Mouse (Mus musculus) right cerebral cortex, postnatal 10 days (tissue): Measurements from ENCODE around the gene Krt32.

Experiments
- DNase-seq, 2 experiments: peaks; one replicate each; pipeline ENCODE4 v3.0.0; 2021; ENCODE audit warnings: low spot score in 2 of 2

The Krt32 gene

DNA sequence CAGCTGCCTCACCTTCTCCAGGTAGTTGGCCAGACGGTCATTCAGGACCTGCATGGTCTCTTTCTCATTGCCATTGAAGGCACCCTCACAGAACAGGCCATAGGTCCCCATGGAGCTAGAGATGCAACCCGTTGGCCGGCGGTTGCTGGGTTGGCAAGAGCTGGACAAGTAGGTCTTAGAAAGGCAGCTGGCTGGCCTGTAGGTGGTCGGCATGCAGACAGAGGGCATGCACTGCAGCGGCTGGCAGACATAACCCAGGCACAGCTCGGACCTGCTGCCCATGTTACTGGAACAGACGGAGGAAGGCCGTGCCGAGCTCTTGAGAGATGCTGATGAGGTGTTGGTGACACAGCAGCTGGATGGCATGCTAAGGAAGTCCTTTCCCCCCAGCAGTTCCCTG is at the start of gene Krt32:
Gene Krt32, minus strand, starts transcription at position 366 of the 400 bp plus-strand sequence.
- DNase-seq, result no peak

DNA sequence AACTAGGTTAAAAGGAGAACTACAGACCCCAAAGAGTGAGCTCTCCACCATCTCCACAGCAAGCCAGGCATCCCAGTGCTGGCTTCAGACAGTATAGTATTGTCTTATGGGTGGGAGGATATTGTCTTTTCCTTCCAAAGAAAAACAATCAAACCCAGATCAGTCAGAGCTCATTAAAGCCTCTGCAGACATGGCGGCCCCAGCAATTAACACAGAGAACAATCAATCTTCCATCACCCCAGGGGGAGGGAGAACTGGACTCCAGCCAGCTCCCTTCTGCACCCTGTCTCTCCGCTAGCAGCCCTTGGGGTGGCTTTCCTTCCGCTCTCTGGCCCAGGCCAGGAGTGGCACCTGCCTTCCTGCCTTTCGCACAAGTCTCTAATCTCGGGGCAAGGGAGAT is 49.7 kb upstream of the Krt32 start:
- DNase-seq, result peak in 1 of 2 experiments; percentile 32

DNA sequence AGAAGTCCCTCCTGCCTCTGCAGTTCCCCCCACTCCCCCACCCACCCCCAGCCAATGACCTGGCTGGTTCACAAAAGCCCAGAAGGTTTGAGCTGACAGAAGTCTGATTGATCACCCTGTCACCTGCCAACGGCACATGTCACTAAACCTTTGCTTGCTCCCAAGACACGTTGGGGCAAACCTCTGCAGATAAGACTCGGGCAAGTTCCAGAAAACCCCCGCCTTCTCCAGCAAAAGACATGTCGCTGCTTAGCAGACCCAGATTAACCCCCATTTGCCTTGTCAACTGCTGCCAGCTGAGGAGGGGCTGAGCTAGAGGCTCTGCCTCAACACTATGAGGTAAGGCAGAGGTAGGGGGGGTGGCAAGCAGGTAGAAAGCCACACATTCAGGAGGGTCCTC is 48.5 kb upstream of the Krt32 start:
- no peak for DNase-seq

DNA sequence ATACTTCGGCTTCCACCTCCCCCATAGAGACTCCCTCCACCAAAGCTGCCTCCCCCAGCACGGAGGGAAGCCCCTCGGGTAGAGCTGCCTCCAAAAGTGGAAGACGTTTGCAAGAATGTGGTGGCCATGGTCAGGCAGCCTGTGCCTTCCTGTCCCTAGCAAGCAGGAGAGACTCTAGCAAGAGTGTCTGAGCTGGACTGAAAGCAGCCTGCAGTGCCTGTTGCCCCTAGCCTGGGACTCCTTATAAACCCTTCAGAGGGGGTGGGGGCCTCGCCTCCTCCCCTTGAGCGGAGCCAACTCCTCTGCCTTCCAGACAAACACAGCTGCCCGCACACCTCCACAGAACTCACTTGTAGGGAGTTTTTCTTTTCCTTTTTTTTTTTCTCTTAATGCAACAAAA is 47.7 kb upstream of the Krt32 start, which contains the start of gene Krt15:
Gene Krt15, minus strand, starts transcription at position 198 of the 400 bp plus-strand sequence.
- DNase-seq, result no peak

DNA sequence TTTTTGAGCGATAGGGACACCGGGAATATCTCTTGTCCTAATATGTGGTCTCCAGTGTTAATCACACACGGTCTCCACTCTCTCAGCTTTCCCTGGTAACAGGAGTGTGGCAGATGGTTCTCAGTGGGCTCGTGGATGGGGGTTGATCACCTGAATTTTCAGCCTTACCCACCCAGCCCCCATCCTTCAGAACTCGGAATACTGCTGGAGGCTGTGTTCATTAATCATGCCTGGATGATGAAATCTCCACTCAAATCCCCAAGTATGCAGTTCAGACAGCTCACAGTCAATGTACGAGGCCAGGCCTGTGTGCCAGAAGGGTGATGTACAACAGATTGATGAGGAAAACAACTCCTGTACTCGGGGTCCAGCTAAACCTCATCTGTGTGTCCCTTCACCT is 36.9 kb upstream of the Krt32 start:
- DNase-seq, result no peak

DNA sequence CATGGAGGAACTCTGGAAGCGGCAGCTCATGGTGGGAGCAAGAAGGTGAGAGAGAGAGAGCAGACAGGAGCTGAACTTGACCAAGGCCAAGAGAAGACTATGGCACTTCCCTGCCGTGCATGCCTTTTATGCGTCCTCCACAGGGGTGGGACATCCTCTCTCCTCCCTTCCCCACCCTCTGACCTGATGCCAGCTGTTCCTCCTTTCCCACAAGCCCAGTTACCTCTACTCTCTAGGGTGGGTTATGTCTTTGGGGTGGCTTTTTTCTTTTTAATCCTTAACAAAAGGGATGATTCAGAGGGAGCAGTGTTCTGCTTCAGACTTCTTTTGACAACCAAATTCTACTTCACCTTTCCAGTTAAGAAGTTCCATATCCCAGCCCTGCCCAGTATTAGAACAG is 33.4 kb upstream of the Krt32 start, which contains the start of gene Krt13:
Gene Krt13, minus strand, starts transcription at position 101 of the 400 bp plus-strand sequence.
- DNase-seq, result no peak

DNA sequence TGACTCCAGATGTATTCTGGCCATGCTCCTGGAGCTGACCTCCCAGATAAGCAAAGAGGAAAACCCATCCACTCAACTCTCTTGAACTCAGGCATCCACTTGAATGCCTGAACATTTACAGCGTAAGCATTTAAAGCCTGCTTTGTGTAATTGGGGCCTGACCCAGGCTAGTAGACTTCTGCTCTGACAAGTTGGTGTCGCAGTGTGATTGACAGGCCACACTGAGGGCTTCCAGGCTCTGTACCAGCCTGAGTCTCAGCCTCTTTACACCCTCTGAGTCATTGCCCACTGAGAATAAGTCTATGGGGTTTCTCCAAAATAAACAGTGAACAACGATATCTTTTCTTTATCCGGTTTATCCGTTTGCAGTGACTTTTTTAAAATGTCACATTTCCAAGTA is 32.3 kb upstream of the Krt32 start:
- DNase-seq, result no peak

DNA sequence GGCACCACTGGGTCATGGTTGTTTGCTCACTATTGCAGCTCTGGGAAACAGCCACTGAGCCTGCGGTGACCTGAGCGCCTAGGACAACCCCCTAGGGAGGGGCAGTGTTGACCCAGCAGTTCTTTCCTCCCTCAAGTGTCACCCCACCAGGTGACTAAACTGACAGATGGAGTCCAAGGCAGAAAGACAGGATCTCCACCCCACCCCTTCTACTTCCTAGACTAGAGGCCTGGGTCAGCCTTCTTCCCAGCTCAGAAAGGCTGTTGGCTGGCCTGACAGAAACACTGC is 25.7 kb upstream of the Krt32 start:
- DNase-seq, result no peak

DNA sequence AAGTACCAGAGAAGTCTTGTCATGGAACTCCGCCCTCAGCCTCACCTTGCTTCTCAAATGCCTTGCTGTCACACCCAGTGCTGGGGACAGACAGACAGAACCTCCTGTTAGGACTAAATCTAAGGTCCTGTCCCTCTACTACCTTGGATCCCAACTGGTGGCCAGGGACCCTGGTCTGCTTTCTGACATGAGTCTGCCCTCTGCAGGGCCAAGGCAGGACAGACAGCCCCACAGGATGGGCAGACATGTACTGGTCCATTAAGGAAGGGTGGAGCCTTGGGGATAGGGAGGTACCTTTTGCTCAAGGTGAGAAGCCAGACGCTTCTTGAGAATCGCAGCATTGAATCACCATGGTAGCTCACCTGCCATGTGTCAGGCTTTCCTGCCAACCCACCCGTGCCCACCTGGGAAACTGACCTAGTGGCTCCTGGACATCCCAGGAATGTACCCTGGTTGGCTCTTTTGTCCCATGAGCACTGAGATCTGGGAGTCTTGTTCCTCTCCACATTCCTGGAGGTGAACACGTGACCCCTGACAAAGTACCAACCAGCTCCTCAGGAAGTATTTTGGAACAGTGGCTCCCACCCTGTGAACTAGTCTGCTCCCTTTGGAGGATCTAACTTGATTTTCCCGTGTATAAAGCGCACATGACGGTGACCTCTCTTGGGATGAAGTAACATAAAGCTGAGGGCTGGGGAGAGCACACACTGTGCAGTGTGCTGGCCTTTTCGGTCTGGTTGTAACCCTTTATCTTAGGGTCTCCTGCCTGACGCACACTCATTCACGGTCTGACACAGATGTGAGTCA is 25.1 kb upstream of the Krt32 start:
- no peak for DNase-seq

DNA sequence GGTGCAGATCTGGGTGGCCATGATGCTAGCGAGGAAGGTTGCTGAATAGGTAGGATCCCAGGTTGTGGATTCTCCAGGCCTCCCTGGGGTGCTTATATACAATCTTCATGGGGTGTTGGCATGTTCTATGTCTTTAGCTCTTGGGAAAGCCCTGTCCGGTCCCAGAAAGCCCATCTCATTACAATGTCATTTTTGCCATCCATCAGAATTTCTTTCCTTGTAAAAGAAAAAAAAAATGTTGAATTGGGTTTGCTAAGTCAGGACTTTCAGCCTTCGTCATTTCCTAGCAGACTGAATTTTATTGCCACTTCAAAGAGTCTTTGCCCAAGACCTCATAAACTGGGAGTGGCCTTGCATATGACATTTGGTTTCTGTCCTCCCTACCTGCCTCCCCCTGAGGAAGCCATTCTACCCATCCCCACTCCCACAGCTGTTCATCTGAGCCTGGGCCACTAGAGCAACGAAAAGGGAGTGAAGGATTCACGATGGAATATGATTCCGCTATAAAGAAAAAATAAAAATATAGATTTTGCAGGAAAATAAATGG is 17.6 kb upstream of the Krt32 start, which contains the start of gene Krt36:
Gene Krt36, minus strand, starts transcription at position 51 of the 547 bp plus-strand sequence.
- no peak for DNase-seq

DNA sequence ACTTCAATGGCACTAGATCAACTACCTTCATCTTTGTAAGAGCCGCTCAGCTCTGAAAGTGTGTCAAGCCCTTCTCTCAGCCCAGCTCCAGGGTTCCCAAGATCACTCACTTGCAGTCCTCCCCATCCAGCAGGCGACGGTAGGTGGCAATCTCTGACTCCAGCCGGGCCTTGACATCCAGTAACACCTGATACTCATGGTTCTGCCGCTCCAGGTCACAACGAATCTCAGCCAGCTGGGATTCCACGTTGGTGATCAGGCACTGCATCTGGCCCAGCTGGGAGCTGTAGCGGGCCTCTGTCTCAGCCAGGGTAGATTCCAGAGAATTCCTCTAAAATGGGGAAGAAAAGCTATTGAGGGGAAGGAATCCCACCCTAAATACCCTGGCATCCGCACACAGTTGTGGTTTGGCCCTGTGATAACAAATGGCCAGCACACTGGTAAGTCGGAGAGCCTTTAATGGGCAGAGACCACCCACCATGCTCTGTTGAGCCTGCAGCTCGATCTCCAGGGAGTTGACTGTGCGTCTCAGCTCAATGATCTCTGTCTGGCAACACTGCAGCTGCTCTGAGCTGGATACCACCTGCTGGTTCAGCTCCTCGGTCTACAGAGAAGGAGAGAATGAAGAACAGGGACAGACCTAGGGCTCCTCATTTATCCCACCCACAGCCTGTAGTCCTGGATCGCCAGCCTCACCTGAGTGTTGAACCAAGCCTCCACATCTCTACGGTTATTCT is 14.8 kb upstream of the Krt32 start:
- no peak for DNase-seq

DNA sequence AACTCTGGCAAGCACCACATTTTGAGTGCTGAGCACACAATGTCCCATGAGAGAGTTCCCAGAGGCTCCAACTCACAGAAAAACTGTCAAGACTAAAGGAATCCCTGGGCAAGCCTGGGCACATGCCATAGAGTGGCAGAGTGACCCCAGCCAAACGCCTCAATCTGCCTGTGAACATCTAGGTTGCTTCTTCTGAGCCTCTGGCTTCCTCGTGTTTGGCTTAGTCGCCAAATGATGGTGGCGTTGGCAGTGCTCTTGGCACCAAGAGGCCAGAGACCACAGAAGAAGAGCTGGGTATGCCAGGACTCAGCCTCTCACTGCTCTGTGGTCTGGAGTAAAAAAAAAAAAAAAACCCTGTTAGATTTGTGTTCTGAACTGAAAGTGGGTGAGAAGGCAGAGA is 12.4 kb upstream of the Krt32 start:
- DNase-seq, result peak in 1 of 2 experiments; percentile 28

DNA sequence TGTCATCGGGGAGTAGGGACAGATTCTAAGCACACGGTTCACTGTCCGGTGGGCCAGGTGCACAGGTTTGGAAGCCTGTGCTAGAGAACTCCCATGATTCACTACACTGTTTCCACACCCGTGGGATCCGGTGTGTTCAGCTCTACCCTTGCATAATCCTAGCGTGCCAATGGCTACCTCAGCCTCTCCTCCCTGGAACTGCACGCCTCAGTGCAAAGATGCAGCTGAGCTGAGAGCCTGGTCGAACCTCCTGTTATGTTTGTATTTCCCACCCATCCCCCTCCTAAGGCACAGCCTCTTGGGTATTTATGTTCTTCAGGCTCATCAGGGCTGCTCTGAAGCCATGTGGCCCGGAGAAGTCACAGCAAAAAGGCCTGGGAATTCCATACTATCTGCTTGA is 9.8 kb upstream of the Krt32 start:
- DNase-seq, result no peak

DNA sequence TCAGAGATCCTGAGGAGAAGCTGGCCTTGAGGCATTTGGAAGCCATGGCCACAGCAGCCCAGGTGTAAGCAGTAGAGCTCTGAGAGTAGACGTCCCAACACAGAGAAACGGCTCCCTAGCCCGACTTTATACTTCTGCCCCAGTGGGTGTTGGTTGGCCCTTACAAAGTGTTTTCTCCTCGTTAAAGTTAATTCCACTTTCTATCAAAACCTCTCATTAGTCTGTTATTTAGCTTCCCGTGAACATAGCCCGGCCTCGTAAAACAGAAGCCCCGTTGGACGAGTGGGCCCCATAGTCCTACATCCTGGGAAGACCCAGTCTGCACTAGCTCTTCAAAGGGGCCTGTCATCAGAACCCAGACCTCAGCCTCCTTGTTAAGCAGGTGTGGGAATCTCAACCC is 8.1 kb upstream of the Krt32 start, which contains the start of gene Krt35:
Gene Krt35, minus strand, starts transcription at position 101 of the 400 bp plus-strand sequence.
- DNase-seq, result no peak

DNA sequence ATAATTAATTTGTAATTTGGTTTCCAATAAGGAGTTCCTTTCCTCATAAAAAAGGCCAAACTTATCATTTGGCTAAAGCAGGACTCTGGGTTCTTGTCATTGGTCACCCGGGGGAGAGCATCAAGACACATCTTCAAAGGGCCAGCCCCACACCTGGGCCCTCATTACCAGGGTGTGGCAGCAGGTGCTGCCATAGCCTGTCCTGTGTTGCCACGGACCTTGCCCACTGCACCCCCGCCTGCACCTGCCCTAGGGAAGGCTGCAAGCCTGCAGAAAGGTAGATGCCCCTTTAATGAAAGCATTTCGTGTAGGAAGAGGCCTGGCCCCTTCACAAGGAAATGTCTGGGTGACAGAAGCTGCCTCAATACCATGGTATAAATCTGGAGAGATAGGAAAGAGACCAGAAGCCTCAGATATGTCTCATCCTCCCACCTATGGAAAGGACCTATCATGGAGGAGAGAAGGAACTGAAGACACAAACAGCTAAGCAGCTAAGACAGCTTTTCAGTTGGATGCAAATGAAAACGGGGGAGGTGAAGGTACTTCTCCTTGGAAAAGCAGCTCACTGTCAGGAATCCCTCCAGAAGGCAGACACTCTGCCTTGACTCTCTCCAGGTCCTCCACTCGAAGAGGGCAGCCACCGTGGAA is 476 bp upstream of the Krt32 start:
- no peak for DNase-seq

DNA sequence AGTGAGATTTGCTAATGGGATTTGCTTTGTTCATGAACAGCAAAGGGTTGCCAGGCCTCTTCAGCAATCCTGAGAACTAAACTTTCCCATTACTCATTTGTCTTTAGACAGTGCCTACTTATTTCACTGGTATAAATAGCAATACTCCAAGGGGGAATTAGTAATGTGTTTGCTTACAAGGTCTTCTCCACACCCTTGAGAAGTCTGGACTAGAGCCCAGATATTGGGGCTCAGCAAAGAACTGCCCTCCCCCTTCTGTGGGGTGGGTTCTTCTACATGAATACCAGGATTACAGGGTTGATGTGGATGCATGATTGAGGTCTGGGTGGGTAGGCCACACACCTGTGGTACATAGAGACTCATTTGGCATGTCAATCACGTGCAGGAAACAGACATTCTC is 14.2 kb downstream of the Krt32 start:
- no peak for DNase-seq

DNA sequence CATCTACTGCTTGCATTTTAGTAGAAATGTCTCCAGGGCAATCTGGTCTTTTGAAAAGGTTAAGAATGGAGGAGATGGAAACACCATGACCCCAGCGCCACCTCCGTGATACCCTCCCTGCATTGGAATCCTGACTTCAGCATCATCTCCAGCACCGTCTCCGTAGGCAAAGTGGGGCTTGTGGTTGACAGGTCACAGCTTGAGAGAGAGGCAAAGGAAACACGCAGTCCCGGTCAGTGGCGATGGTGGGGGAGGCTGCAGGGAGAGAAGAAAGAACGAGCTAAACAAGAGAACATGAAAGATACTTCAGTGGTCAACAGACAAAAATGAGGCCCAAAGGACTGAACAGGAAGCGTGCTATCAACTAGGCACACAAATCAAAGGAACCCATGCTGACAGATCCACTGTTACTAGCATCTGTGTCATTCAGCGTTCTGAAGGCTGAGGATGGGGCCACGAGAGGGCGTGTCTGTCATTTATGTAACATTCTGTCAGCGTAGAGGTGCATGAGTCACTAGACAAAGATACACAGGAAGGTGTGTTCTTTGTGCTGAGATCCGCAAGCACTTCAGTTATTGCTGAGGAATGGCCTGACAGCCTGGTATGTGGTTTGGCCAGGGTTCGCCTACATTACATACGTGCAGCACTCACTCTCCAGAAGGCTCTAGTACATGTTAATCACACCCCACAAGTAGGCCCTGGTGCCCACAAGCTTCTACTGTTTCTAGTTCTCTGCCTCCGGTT is 20.6 kb downstream of the Krt32 start:
- DNase-seq, result no peak

DNA sequence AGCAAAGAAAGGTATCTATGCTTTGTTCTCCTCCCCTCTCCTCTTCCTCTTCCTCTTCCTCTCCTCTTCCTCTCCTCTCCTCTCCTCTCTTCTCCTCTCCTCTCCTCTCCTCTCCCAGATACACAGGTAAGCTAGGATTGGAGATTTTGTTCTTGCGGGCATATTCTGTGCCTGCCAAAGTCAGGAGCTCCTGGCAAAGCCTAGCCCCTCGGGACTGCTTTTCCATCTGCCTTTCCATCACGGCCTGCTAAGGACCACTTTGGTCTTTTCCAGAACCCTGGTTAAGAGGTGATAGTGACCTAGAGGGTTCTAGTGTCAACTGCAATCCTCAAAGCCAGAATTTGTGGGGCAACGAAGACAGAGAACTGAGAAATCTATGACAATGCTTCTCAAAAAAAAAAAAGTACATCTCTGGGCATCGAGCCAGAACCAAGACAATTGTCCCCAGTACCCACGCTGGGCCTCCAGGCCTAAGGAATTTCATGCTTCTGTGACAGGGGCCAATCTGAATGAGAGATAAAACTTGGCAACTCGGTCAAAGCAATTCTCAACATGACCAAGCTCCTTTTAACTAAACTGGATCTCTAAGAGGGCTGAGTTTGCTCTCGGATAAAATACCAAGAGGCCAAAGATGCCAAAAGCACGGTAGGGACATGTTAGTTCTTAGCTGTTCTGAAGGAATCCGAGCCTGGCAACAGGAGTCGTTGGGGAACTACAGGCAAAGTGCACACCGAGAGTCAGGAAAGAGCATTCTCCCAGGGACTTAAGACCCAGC is 21.6 kb downstream of the Krt32 start:
- no peak for DNase-seq

DNA sequence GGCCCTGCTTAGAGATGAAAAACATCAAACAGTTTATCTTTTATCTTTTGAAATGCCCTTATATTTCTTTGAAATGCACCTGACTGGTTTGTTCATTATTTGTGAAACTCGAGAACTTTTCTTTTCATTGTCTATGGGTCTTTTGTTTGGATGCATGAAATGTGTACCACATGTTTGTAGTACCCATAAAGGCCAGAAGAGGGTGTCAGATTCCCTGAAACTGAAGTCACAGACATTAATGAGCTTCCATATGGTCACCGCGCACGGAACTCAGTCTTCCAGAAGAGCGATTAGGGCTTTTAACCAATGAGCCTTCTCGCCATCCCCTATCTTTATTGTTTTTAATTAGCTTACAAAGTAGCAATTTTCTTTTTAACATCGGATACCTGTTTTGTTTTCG is 29.2 kb downstream of the Krt32 start:
- no peak for DNase-seq

DNA sequence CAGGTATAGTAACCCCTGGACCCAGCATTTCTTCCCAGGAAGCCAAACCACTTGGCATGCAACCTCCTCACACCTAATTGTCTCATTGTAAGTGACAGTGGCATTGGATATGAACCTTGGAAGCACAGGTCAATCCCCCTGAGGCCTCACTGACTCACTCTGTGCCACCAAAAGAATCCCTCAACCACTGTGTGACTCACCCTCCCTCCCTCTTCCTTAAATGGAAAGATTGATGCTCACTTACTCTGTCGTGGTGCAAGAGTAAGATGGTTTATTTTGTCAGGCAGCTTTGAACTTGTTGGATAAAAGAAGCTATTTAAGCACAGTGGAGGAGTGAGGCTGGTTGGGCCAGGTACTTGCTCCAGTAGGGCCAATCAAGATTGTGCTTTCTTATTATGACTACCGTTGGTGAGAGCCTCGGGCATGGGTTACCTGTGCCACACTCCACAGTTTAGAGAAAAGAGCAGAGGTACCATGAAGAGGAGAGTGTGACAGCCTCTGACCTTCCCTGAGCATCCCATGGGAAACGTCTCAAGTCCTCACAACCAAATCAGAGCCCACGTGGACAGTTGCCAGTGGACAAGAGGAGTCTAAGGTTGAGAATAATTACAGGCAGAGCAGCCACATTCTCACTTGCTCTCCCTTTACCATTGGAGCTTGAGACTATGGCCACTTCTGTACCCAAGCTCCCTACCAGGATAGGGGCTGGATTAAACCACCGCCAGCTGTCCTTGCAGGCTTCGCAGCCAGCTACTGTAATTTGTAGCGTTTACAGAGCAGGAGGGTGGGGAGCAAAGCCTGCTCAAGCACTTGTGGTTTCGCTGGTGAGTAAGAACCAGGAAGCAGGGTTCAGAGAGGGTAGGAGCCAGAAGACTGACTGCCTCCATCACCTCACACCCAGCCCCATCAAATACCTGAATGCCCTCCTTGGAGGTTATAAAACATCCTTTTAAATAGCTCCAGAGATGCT is 32.1 kb downstream of the Krt32 start:
- no peak for DNase-seq
